Mouse (Mus musculus): ENCODE data around the gene Rpl23. TPM values are rescaled to one million over a fixed set of nuclear protein-coding genes. Genes with fewer than 3 reads are reported as not detected.

Gene Rpl23
- polyA plus RNA-seq (2015; fragmentation: Nextera tagmentation; extraction: Ambion mirVana), result 296 and 312 TPM in 2 replicates

- Histone ChIP-seq H3K9ac (peak within 1 kb of the TSS; percentile 92), H3K27ac (replicated peaks) (peak within 1 kb of the TSS; percentile 82), H3K4me2 (peak within 1 kb of the TSS; percentile 66), H3K4me1 (replicated peaks) (peaks cover 28% of the 10 kb centered on the region), H3K9me3 (no peaks in the 10 kb centered on the region), H3K36me3 (peaks cover 36% of the 10 kb centered on the region), H3K4me3 (peak within 1 kb of the TSS; percentile 71), H3K27me3 (no peaks in the 10 kb centered on the region)
- under 1% methylated on average over 67 of the region's 67 CpGs for WGBS
- peak; percentile 95 for ATAC-seq (ENCODE audit: low FRiP score, low read depth)
Measured at GRCm38 (mm10) chr11:97781832-97782563, at the start of gene Rpl23. TSS of gene Rpl23 (minus strand) at chr11:97782437.

- H3K27ac ChIP-seq (replicated peaks), result no peak overlapping the region
- WGBS, result 75% methylated on average over 11 of the region's 11 CpGs
- no peak for ATAC-seq (ENCODE audit: low FRiP score, low read depth)
- peaks cover 49% of the 10 kb centered on the region for H3K36me3 ChIP-seq
- no peak overlapping the region for H3K9ac ChIP-seq
- H3K27me3 ChIP-seq, result no peaks in the 10 kb centered on the region
- H3K4me3 ChIP-seq, result no peak overlapping the region
- no peaks in the 10 kb centered on the region for H3K9me3 ChIP-seq
- H3K4me1 ChIP-seq (replicated peaks), result no peaks in the 10 kb centered on the region
- no peak overlapping the region for H3K4me2 ChIP-seq
Measured at GRCm38 (mm10) chr11:97832001-97832400, 49.8 kb upstream of the Rpl23 start.

GRCm38 (mm10) chr11:97830501-97830900, 48.3 kb upstream of the Rpl23 start:
- no peak for ATAC-seq (ENCODE audit: low FRiP score, low read depth)
- no peak overlapping the region for H3K4me2 ChIP-seq
- 88% methylated on average over 6 of the region's 6 CpGs for WGBS
- H3K27me3 ChIP-seq, result no peaks in the 10 kb centered on the region
- peaks cover 50% of the 10 kb centered on the region for H3K36me3 ChIP-seq
- no peaks in the 10 kb centered on the region for H3K4me1 ChIP-seq (replicated peaks)
- no peak overlapping the region for H3K9ac ChIP-seq
- no peak overlapping the region for H3K27ac ChIP-seq (replicated peaks)
- H3K4me3 ChIP-seq, result no peak overlapping the region
- no peaks in the 10 kb centered on the region for H3K9me3 ChIP-seq

GRCm38 (mm10) chr11:97829913-97830476, 47.8 kb upstream of the Rpl23 start:
- ATAC-seq (ENCODE audit: low FRiP score, low read depth), result no peak
- Histone ChIP-seq H3K9ac (no peak overlapping the region), H3K27me3 (no peaks in the 10 kb centered on the region), H3K9me3 (no peaks in the 10 kb centered on the region), H3K27ac (replicated peaks) (no peak overlapping the region), H3K4me3 (no peak overlapping the region), H3K4me1 (replicated peaks) (0 out of 2 replicates have a peak, but pooled peaks cover 3% of the 10 kb centered on the region), H3K36me3 (peaks cover 50% of the 10 kb centered on the region), H3K4me2 (no peak overlapping the region)
- WGBS, result 78% methylated on average over 12 of the region's 12 CpGs

GRCm38 (mm10) chr11:97829365-97829764, 47.1 kb upstream of the Rpl23 start:
- H3K9me3 ChIP-seq, result no peaks in the 10 kb centered on the region
- no peak overlapping the region for H3K27ac ChIP-seq (replicated peaks)
- peaks cover 47% of the 10 kb centered on the region for H3K36me3 ChIP-seq
- 0 out of 2 replicates have a peak, but pooled peaks cover 8% of the 10 kb centered on the region for H3K4me1 ChIP-seq (replicated peaks)
- H3K4me3 ChIP-seq, result no peak overlapping the region
- 97% methylated on average over 7 of the region's 7 CpGs for WGBS
- H3K4me2 ChIP-seq, result no peak overlapping the region
- no peak overlapping the region for H3K9ac ChIP-seq
- H3K27me3 ChIP-seq, result no peaks in the 10 kb centered on the region
- no peak for ATAC-seq (ENCODE audit: low FRiP score, low read depth)

GRCm38 (mm10) chr11:97827654-97828053, 45.4 kb upstream of the Rpl23 start:
- Histone ChIP-seq H3K4me3 (no peak overlapping the region), H3K9me3 (no peaks in the 10 kb centered on the region), H3K4me2 (no peak overlapping the region), H3K36me3 (peaks cover 46% of the 10 kb centered on the region), H3K4me1 (replicated peaks) (0 out of 2 replicates have a peak, but pooled peaks cover 14% of the 10 kb centered on the region), H3K9ac (no peak overlapping the region), H3K27ac (replicated peaks) (no peak overlapping the region), H3K27me3 (no peaks in the 10 kb centered on the region)
- 90% methylated on average over 6 of the region's 6 CpGs for WGBS
- ATAC-seq (ENCODE audit: low FRiP score, low read depth), result no peak

- Histone ChIP-seq H3K4me1 (replicated peaks) (0 out of 2 replicates have a peak, but pooled peaks cover 14% of the 10 kb centered on the region), H3K27ac (replicated peaks) (no peak overlapping the region; the same call in 1 of the 2 replicates), H3K9ac (no peak overlapping the region), H3K27me3 (no peaks in the 10 kb centered on the region), H3K4me3 (no peak overlapping the region), H3K9me3 (no peaks in the 10 kb centered on the region), H3K4me2 (no peak overlapping the region), H3K36me3 (peaks cover 46% of the 10 kb centered on the region)
- 86% methylated on average over 7 of the region's 7 CpGs for WGBS
- no peak for ATAC-seq (ENCODE audit: low FRiP score, low read depth)
Measured at GRCm38 (mm10) chr11:97826414-97826813, 44.2 kb upstream of the Rpl23 start.

GRCm38 (mm10) chr11:97825971-97826370, 43.7 kb upstream of the Rpl23 start:
- H3K9me3 ChIP-seq, result no peaks in the 10 kb centered on the region
- H3K27ac ChIP-seq (replicated peaks), result no peak overlapping the region
- no peaks in the 10 kb centered on the region for H3K27me3 ChIP-seq
- no peak overlapping the region for H3K4me3 ChIP-seq
- H3K4me1 ChIP-seq (replicated peaks), result 0 out of 2 replicates have a peak, but pooled peaks cover 15% of the 10 kb centered on the region
- no peak overlapping the region for H3K9ac ChIP-seq
- no peak for ATAC-seq (ENCODE audit: low FRiP score, low read depth)
- 87% methylated on average over 9 of the region's 9 CpGs for WGBS
- H3K4me2 ChIP-seq, result no peak overlapping the region
- peaks cover 46% of the 10 kb centered on the region for H3K36me3 ChIP-seq

- Histone ChIP-seq H3K4me2 (no peak overlapping the region), H3K9me3 (no peaks in the 10 kb centered on the region), H3K27ac (replicated peaks) (peak overlapping the region; percentile 38; the same call in 1 of the 2 replicates), H3K4me1 (replicated peaks) (0 out of 2 replicates have a peak, but pooled peaks cover 19% of the 10 kb centered on the region), H3K9ac (no peak overlapping the region), H3K27me3 (no peaks in the 10 kb centered on the region), H3K36me3 (peaks cover 46% of the 10 kb centered on the region), H3K4me3 (no peak overlapping the region)
- no peak for ATAC-seq (ENCODE audit: low FRiP score, low read depth)
- 87% methylated on average over 10 of the region's 10 CpGs for WGBS
Measured at GRCm38 (mm10) chr11:97825295-97825694, 43.1 kb upstream of the Rpl23 start.

- Histone ChIP-seq H3K36me3 (peaks cover 46% of the 10 kb centered on the region), H3K27me3 (no peaks in the 10 kb centered on the region), H3K27ac (replicated peaks) (peak overlapping the region; percentile 38; the same call in 1 of the 2 replicates), H3K4me1 (replicated peaks) (0 out of 2 replicates have a peak, but pooled peaks cover 19% of the 10 kb centered on the region), H3K9me3 (no peaks in the 10 kb centered on the region), H3K4me2 (no peak overlapping the region), H3K9ac (no peak overlapping the region), H3K4me3 (no peak overlapping the region)
- no peak for ATAC-seq (ENCODE audit: low FRiP score, low read depth)
- 58% methylated on average over 6 of the region's 6 CpGs for WGBS
Measured at GRCm38 (mm10) chr11:97824895-97825294, 42.7 kb upstream of the Rpl23 start.

GRCm38 (mm10) chr11:97824168-97824567, 41.9 kb upstream of the Rpl23 start:
- H3K4me3 ChIP-seq, result no peak overlapping the region
- 0 out of 2 replicates have a peak, but pooled peaks cover 25% of the 10 kb centered on the region for H3K4me1 ChIP-seq (replicated peaks)
- H3K27ac ChIP-seq (replicated peaks), result no peak overlapping the region
- no peak overlapping the region for H3K4me2 ChIP-seq
- no peak for ATAC-seq (ENCODE audit: low FRiP score, low read depth)
- peaks cover 42% of the 10 kb centered on the region for H3K36me3 ChIP-seq
- H3K9me3 ChIP-seq, result no peaks in the 10 kb centered on the region
- 95% methylated on average over 11 of the region's 11 CpGs for WGBS
- H3K9ac ChIP-seq, result no peak overlapping the region
- no peaks in the 10 kb centered on the region for H3K27me3 ChIP-seq

GRCm38 (mm10) chr11:97822840-97823603, 40.8 kb upstream of the Rpl23 start:
- no peaks in the 10 kb centered on the region for H3K27me3 ChIP-seq
- no peak overlapping the region for H3K4me2 ChIP-seq
- no peak for ATAC-seq (ENCODE audit: low FRiP score, low read depth)
- no peak overlapping the region for H3K9ac ChIP-seq
- peaks cover 45% of the 10 kb centered on the region for H3K36me3 ChIP-seq
- peaks cover 35% of the 10 kb centered on the region for H3K4me1 ChIP-seq (replicated peaks)
- no peak overlapping the region for H3K27ac ChIP-seq (replicated peaks)
- 75% methylated on average over 20 of the region's 20 CpGs for WGBS
- no peak overlapping the region for H3K4me3 ChIP-seq
- no peaks in the 10 kb centered on the region for H3K9me3 ChIP-seq

All from hindbrain, embryonic 15.5 days (tissue).